Mouse (Mus musculus) embryonic facial prominence, embryonic 14.5 days (tissue): ENCODE measurements around the gene Kcnk3. TPM values are rescaled to one million over a fixed set of nuclear protein-coding genes. Genes with fewer than 3 reads are reported as not detected.

Experiments used
- ATAC-seq: fragments of 200-750 bp; cut with Nextera tagmentation; 2 replicates; pipeline ENCODE4 v1.8.0; 2017; ENCODE audit warnings: low read depth, moderate number of reproducible peaks, moderate TSS enrichment
- DNase-seq: peaks from one replicate; pipeline ENCODE4 v3.0.0-alpha.2; 2015; ENCODE audit warnings: low spot score
- H3K27ac ChIP-seq: fragments of 300-500 bp; sonication (generic); replicated peaks from 2 replicates; pipeline ENCODE4 v1.5.1; 2014; ENCODE audit warnings: low read depth, mild to moderate bottlenecking, low read length, moderate library complexity
- H3K27me3 ChIP-seq: fragments of 300-500 bp; sonication (generic); replicated peaks from 2 replicates; pipeline ENCODE4 v1.6.1; 2014; ENCODE audit warnings: low read length; ENCODE audit not compliant: control insufficient read depth, insufficient read depth
- H3K36me3 ChIP-seq: fragments of 300-500 bp; sonication (generic); 2 replicates; pipeline ENCODE4 v1.6.1; 2014; ENCODE audit warnings: low read length, mixed read lengths; ENCODE audit not compliant: control insufficient read depth, insufficient read depth
- H3K4me1 ChIP-seq: fragments of 300-500 bp; sonication (generic); 2 replicates; pipeline ENCODE4 v1.6.1; 2014; ENCODE audit warnings: antibody characterized with exemption, low read length; ENCODE audit not compliant: control insufficient read depth, insufficient read depth
- H3K4me2 ChIP-seq: fragments of 300-500 bp; sonication (generic); 2 replicates; pipeline ENCODE4 v1.6.1; 2014; ENCODE audit warnings: low read depth, mild to moderate bottlenecking, low read length, moderate library complexity, mixed read lengths
- H3K4me3 ChIP-seq: fragments of 300-500 bp; sonication (generic); 2 replicates; pipeline ENCODE4 v1.5.1; 2014; ENCODE audit warnings: low read depth, mild to moderate bottlenecking, low read length
- H3K9ac ChIP-seq: fragments of 300-500 bp; sonication (generic); 2 replicates; pipeline ENCODE4 v1.6.1; 2014; ENCODE audit warnings: low read depth, mild to moderate bottlenecking, low read length, moderate library complexity, mixed read lengths
- H3K9me3 ChIP-seq: fragments of 300-500 bp; sonication (generic); 2 replicates; pipeline ENCODE4 v1.6.1; 2016; ENCODE audit warnings: low read length; ENCODE audit not compliant: control insufficient read depth
- WGBS: fragments of 180-500 bp; shearing (Covaris S2); extraction: QIAGEN DNeasy Blood & Tissue Kit; methylation state at CpG from one replicate; pipeline ENCODE4 v1.1.7; 2014; 5-methylcytosine and 5-hydroxymethylcytosine counted together
- polyA plus RNA-seq: library from polyadenylated mRNA; unstranded; fragments of >200 nt; fragmentation: Nextera tagmentation; extraction: Ambion mirVana; gene quantifications from 2 replicates; pipeline ENCODE4 v1.2.1, GENCODE M21; 2014

Gene Kcnk3
- polyA plus RNA-seq, 1 experiment from 2014 or later = 2.9 TPM

DNA sequence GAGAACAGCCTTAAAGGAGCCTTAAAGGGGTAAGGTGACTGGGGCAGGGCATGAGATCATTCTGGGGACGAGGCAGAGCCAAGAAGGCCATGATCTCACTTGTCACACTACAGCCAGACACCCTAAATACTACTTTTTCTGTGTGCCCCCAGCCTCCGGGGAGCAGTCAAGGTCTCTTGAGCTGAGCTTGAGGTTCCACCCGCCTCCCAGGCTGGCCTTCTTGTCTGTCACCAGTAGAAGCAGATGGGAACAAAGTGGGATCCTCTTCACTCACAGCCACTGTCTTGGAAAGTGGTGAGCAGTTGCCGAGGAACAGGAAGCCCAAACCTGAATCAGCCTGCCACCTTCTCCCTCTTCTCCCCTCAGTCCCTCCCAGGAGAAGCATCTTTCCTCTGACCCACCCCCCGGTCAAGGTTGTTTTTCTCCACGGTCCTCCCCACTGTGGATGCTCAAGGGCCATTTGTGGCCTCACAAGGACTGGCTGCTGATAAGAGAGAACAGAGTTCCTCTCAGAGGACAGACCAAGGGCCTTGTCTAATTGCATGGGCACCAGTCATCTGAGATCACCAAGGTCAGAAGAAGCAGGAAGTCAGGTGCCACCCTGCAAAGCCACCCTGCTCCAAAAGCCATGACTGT is 9.4 kb upstream of the Kcnk3 start:
- no peak overlapping the region for H3K27ac ChIP-seq
- no peaks in the 10 kb centered on the region for H3K9me3 ChIP-seq
- no peak overlapping the region for H3K9ac ChIP-seq
- ATAC-seq (no peak), DNase-seq (no peak)
- WGBS = 71% methylated on average over 6 of the region's 6 CpGs
- H3K27me3 ChIP-seq = no peaks in the 10 kb centered on the region
- no peak overlapping the region for H3K4me2 ChIP-seq
- H3K36me3 ChIP-seq = no peaks in the 10 kb centered on the region
- H3K4me1 ChIP-seq = no peaks in the 10 kb centered on the region
- no peak overlapping the region for H3K4me3 ChIP-seq

DNA sequence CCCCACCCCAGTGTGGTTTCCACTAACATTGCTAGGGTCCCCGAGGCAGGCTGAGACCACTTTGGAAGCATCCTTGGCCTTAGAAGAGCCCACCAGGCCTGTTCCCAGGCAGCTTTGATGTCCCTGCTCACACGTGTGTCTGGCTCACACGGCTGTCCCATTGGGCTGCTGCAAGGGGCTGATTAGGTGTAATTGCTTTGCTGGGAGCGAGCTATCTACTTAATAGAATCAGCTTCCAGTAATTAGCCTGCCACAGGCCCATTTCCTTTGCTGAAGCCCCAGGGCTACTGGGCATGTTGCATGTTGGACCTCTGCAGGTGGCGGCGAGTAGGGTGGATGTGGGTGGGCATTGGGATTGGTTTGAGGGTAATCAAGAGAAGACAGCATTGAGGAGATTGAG is 7.2 kb upstream of the Kcnk3 start:
- Histone ChIP-seq H3K4me2 (no peak overlapping the region), H3K27me3 (no peaks in the 10 kb centered on the region), H3K36me3 (no peaks in the 10 kb centered on the region), H3K4me1 (no peaks in the 10 kb centered on the region), H3K27ac (no peak overlapping the region), H3K9ac (no peak overlapping the region), H3K4me3 (no peak overlapping the region), H3K9me3 (no peaks in the 10 kb centered on the region)
- ATAC-seq (no peak), DNase-seq (no peak)
- 49% methylated on average over 6 of the region's 6 CpGs for WGBS

DNA sequence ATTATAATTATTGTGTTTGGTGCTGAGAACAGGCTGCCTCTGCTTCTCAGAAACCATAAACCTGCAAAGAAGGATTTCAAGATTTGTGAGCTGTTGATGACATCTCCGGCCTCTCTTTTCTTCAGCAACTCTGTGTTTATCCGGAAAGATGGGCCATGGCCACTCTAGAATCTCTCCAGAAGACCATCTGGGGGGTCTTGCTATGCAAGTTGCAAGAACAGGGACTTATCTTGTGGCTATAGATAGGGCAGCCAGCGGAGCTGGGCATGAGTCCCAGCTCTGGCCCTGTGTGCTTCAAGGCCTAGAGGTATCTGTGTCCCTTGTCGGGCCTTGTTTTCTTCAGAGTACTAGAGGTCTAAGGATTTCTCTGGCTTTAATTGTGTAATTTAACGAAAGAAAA is 6.0 kb upstream of the Kcnk3 start:
- no peaks in the 10 kb centered on the region for H3K36me3 ChIP-seq
- no peak overlapping the region for H3K4me2 ChIP-seq
- H3K9ac ChIP-seq = no peak overlapping the region
- DNase-seq (no peak), ATAC-seq (no peak)
- H3K27me3 ChIP-seq = peaks cover 2% of the 10 kb centered on the region; the same call in 1 of the 2 replicates
- no peaks in the 10 kb centered on the region for H3K9me3 ChIP-seq
- 86% methylated on average over 5 of the region's 5 CpGs for WGBS
- H3K27ac ChIP-seq = no peak overlapping the region
- H3K4me1 ChIP-seq = no peaks in the 10 kb centered on the region
- no peak overlapping the region for H3K4me3 ChIP-seq

DNA sequence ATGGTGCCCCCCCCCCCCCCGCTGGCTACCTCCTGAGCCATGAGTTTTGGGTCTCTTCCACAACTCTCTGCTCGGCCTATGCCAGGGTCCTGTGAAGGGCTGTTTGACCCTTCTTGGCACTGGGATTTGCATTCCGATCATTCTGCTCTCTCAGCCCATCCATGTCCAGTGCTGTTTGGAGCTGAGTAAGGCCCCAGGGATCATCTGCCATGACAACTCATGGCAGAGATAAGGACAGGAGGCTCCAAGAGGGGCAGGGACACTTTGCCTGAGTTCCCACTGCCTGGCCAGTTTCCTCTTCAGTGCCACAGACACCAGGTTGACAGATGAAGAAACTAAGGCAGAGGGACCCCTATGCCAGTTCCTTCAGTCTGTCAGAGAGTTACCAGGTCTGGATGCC is 1.4 kb upstream of the Kcnk3 start:
- H3K27me3 ChIP-seq = peaks cover 41% of the 10 kb centered on the region
- peaks cover 9% of the 10 kb centered on the region for H3K4me1 ChIP-seq
- no peak for DNase-seq
- H3K4me2 ChIP-seq = no peak overlapping the region
- 65% methylated on average over 2 of the region's 3 CpGs for WGBS
- no peaks in the 10 kb centered on the region for H3K9me3 ChIP-seq
- H3K36me3 ChIP-seq = no peaks in the 10 kb centered on the region
- no peak overlapping the region for H3K4me3 ChIP-seq
- no peak for ATAC-seq
- H3K27ac ChIP-seq = no peak overlapping the region
- H3K9ac ChIP-seq = no peak overlapping the region

- DNase-seq = no peak
- 38% methylated on average over 2 of the region's 2 CpGs for WGBS
- no peak overlapping the region for H3K4me2 ChIP-seq
- peaks cover 43% of the 10 kb centered on the region for H3K27me3 ChIP-seq
- no peak overlapping the region for H3K4me3 ChIP-seq
- H3K9ac ChIP-seq = no peak overlapping the region
- no peaks in the 10 kb centered on the region for H3K36me3 ChIP-seq
- H3K27ac ChIP-seq = no peak overlapping the region
- no peak for ATAC-seq
- peaks cover 9% of the 10 kb centered on the region for H3K4me1 ChIP-seq
- H3K9me3 ChIP-seq = no peaks in the 10 kb centered on the region
Observed at GRCm38 (mm10) chr5:30587101-30587500, 869 bp upstream of the Kcnk3 start.

- DNase-seq (peak; percentile 61), ATAC-seq (peak; percentile 64)
- Histone ChIP-seq H3K4me2 (peak overlapping the region; percentile 95), H3K4me3 (peak overlapping the region; percentile 41), H3K4me1 (peaks cover 9% of the 10 kb centered on the region), H3K9me3 (no peaks in the 10 kb centered on the region), H3K27me3 (peaks cover 43% of the 10 kb centered on the region), H3K9ac (peak overlapping the region; percentile 50), H3K27ac (no peak overlapping the region), H3K36me3 (no peaks in the 10 kb centered on the region)
- 0% methylated on average over 26 of the region's 70 CpGs for WGBS
Observed at GRCm38 (mm10) chr5:30588301-30588968, 465 bp downstream of the Kcnk3 start.

GRCm38 (mm10) chr5:30589069-30589468 is 1.1 kb downstream of the Kcnk3 start:
- Histone ChIP-seq H3K4me3 (peak overlapping the region; percentile 41), H3K4me1 (peaks cover 9% of the 10 kb centered on the region), H3K4me2 (peak overlapping the region; percentile 95), H3K9ac (0 out of 2 replicates have a peak overlapping the region, but pooled peaks have one; percentile 50), H3K27ac (no peak overlapping the region), H3K9me3 (no peaks in the 10 kb centered on the region), H3K27me3 (peaks cover 43% of the 10 kb centered on the region), H3K36me3 (no peaks in the 10 kb centered on the region)
- WGBS = 37% methylated on average over 4 of the region's 4 CpGs
- DNase-seq (no peak), ATAC-seq (no peak)

DNA sequence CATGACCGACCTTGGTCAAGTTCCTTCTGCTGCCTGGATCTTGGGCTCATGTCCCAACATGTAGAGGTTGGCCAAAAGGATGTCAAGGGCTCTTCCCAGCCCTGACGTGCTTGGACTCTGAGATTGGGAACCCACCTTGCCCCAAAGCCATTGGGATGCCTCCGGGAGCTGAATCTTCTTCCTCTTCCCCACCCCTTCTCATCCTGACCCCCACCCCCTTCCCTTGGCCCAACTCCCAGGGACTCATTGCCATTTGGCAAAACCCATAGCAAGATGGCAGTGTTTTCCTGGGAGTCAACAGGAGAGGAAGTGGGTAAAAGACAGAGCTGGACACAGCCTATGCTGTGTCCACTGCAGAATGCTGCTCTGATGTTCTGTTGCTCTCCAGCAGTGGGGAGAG is 1.6 kb downstream of the Kcnk3 start:
- 75% methylated on average over 3 of the region's 3 CpGs for WGBS
- no peak for ATAC-seq
- peaks cover 9% of the 10 kb centered on the region for H3K4me1 ChIP-seq
- no peak overlapping the region for H3K9ac ChIP-seq
- H3K9me3 ChIP-seq = no peaks in the 10 kb centered on the region
- no peak overlapping the region for H3K4me2 ChIP-seq
- no peak overlapping the region for H3K4me3 ChIP-seq
- H3K27me3 ChIP-seq = peaks cover 43% of the 10 kb centered on the region
- no peaks in the 10 kb centered on the region for H3K36me3 ChIP-seq
- H3K27ac ChIP-seq = no peak overlapping the region
- no peak for DNase-seq

GRCm38 (mm10) chr5:30590231-30590630 is 2.3 kb downstream of the Kcnk3 start:
- Histone ChIP-seq H3K4me1 (peaks cover 9% of the 10 kb centered on the region), H3K27me3 (peaks cover 43% of the 10 kb centered on the region), H3K4me3 (no peak overlapping the region), H3K36me3 (no peaks in the 10 kb centered on the region), H3K9ac (no peak overlapping the region), H3K27ac (no peak overlapping the region), H3K4me2 (no peak overlapping the region), H3K9me3 (no peaks in the 10 kb centered on the region)
- WGBS = 67% methylated on average over 5 of the region's 5 CpGs
- ATAC-seq (no peak), DNase-seq (no peak)
